Mouse (Mus musculus) hindbrain, embryonic 15.5 days (tissue): Measurements from ENCODE around the gene Hdx. TPM values are rescaled to one million over a fixed set of nuclear protein-coding genes. Genes with fewer than 3 reads are reported as not detected.

Source experiments
- polyA plus RNA-seq: library from polyadenylated mRNA; unstranded; fragments of >200 nt; fragmentation: Nextera tagmentation; extraction: Ambion mirVana; gene quantifications from 2 replicates; pipeline ENCODE4 v1.2.1, GENCODE M21; 2015

The Hdx gene
- polyA plus RNA-seq, 1 experiment from 2014 or later: 1.5 TPM

Other genes with a start within 250 kb of the Hdx start
- gene Rps6ka6, start 159.1 kb downstream of the Hdx start, polyA plus RNA-seq: 33.5 and 35.9 TPM in 2 replicates
- gene Gm45194, start 194.3 kb upstream of the Hdx start, polyA plus RNA-seq: 0.12 TPM in 1 of 2 replicates, not detected in the other